Mouse (Mus musculus) common myeloid progenitor, adult 5-6 weeks (primary cell): ENCODE data around the gene Hist2h2aa2. TPM values are rescaled to one million over a fixed set of nuclear protein-coding genes. Genes with fewer than 3 reads are reported as not detected.
"Not testable (repeated sequence)": the region's sequence is repeated elsewhere in the genome, so short reads cannot be mapped to it uniquely, and the experiment has no call there.

Experiments used
- ATAC-seq: replicated peaks from 2 replicates; pipeline ENCODE4 v1.8.0; 2016; ENCODE audit warnings: low read depth, mild to moderate bottlenecking, moderate TSS enrichment, inconsistent platforms; ENCODE audit not compliant: poor library complexity, severe bottlenecking
- total RNA-seq: library from RNA; stranded (forward); fragments of 200-1000, 187-1606 nt; gene quantifications from 2 replicates; pipeline ENCODE4 v1.2.3, GENCODE M21; 2017

The Hist2h2aa2 gene
- total RNA-seq, 1 experiment from 2014 or later = 3,626 TPM

- no peak for ATAC-seq
These were observed 32.3 kb downstream of the Hist2h2aa2 start for GRCm38 (mm10) chr3:96207819-96208218.

GRCm38 (mm10) chr3:96199731-96200130 lies 40.3 kb downstream of the Hist2h2aa2 start:
- ATAC-seq = no peak

GRCm38 (mm10) chr3:96198601-96199251 lies 41.4 kb downstream of the Hist2h2aa2 start:
- ATAC-seq = not testable (repeated sequence)

GRCm38 (mm10) chr3:96198181-96198580 lies 41.9 kb downstream of the Hist2h2aa2 start:
- peak; percentile 42 for ATAC-seq

- ATAC-seq = peak; percentile 81
These were observed 42.8 kb downstream of the Hist2h2aa2 start for GRCm38 (mm10) chr3:96197129-96197749.

- no peak for ATAC-seq
These were observed 43.5 kb downstream of the Hist2h2aa2 start for GRCm38 (mm10) chr3:96196437-96197128.

GRCm38 (mm10) chr3:96195616-96196313 lies 44.3 kb downstream of the Hist2h2aa2 start:
- no peak for ATAC-seq

- 0 out of 2 replicates have a peak, but pooled peaks have one; percentile 15 for ATAC-seq
These were observed 45.1 kb downstream of the Hist2h2aa2 start for GRCm38 (mm10) chr3:96194966-96195365.

GRCm38 (mm10) chr3:96192977-96193376 lies 47.1 kb downstream of the Hist2h2aa2 start:
- no peak for ATAC-seq

Other genes with a start within 250 kb of the Hist2h2aa2 start
- gene Plekho1, start 244.3 kb downstream of the Hist2h2aa2 start, total RNA-seq = 28.9 and 33.8 TPM in 2 replicates
- 19.6 and 35.9 TPM in 2 replicates for gene Vps45, start 181.8 kb downstream of the Hist2h2aa2 start, total RNA-seq
- gene Otud7b, start 135.7 kb downstream of the Hist2h2aa2 start, total RNA-seq = 10.9 and 11.8 TPM in 2 replicates
- 0.09 TPM in 1 of 2 replicates, not detected in the other for gene Mtmr11, start 78.3 kb downstream of the Hist2h2aa2 start, total RNA-seq
- 30.4 and 37.3 TPM in 2 replicates for gene Sf3b4, start 67.9 kb downstream of the Hist2h2aa2 start, total RNA-seq
- gene Sv2a, start 59.1 kb downstream of the Hist2h2aa2 start, total RNA-seq = 1.3 and 1.5 TPM in 2 replicates
- 21.6 and 38.2 TPM in 2 replicates for gene Bola1, start 20.6 kb downstream of the Hist2h2aa2 start, total RNA-seq
- gene Hist2h2ab, start 20.4 kb downstream of the Hist2h2aa2 start, total RNA-seq = 81.8 and 97.7 TPM in 2 replicates
- gene Hist2h2ac, start 19.4 kb downstream of the Hist2h2aa2 start, total RNA-seq = 2,555 and 2,638 TPM in 2 replicates
- gene Hist2h2be, start 19.2 kb downstream of the Hist2h2aa2 start, total RNA-seq = 6.6 and 8.3 TPM in 2 replicates
- gene Hist2h3c2, start 1.1 kb downstream of the Hist2h2aa2 start, total RNA-seq = 96.1 and 129 TPM in 2 replicates
- 5,131 and 5,822 TPM in 2 replicates for gene Hist2h2aa1, start 5.2 kb upstream of the Hist2h2aa2 start, total RNA-seq
- 2.7 and 18.3 TPM in 2 replicates for gene Hist2h3c1, start 6.4 kb upstream of the Hist2h2aa2 start, total RNA-seq
- 101 and 120 TPM in 2 replicates for gene Hist2h4, start 23.0 kb upstream of the Hist2h2aa2 start, total RNA-seq
- 296 and 352 TPM in 2 replicates for gene Hist2h3b, start 28.4 kb upstream of the Hist2h2aa2 start, total RNA-seq
- gene Hist2h2bb, start 29.5 kb upstream of the Hist2h2aa2 start, total RNA-seq = 6,356 and 6,932 TPM in 2 replicates
- not detected in 2 replicates for gene Fcgr1, start 53.7 kb upstream of the Hist2h2aa2 start, total RNA-seq
- not detected in 2 replicates for gene BC107364, start 212.0 kb upstream of the Hist2h2aa2 start, total RNA-seq